Mouse (Mus musculus) thymus, adult 2 months (tissue): ENCODE data around the gene Cyp3a44. TPM values are rescaled to one million over a fixed set of nuclear protein-coding genes. Genes with fewer than 3 reads are reported as not detected.
"Not testable (repeated sequence)": the region's sequence is repeated elsewhere in the genome, so short reads cannot be mapped to it uniquely, and the experiment has no call there.

Experiments used
- DNase-seq: peaks from one replicate; pipeline ENCODE4 v3.0.0; 2021
- H3K27ac ChIP-seq: fragments of 200-500 bp; 2 replicates; pipeline ENCODE4 v1.5.1; 2012; ENCODE audit warnings: low read length, control low read depth; ENCODE audit not compliant: control insufficient read depth, insufficient read depth
- H3K27me3 ChIP-seq: fragments of 200-500 bp; 2 replicates; pipeline ENCODE4 v1.6.1; 2012; ENCODE audit warnings: mild to moderate bottlenecking, low read length, moderate library complexity, mixed read lengths; ENCODE audit not compliant: control insufficient read depth, insufficient read depth
- H3K36me3 ChIP-seq: fragments of 200-500 bp; 2 replicates; pipeline ENCODE4 v1.6.1; 2012; ENCODE audit warnings: mild to moderate bottlenecking, low read length, moderate library complexity; ENCODE audit not compliant: control insufficient read depth, insufficient read depth
- H3K4me1 ChIP-seq: fragments of 200-500 bp; replicated peaks from 2 replicates; pipeline ENCODE4 v1.6.1; 2012; ENCODE audit warnings: low read length; ENCODE audit not compliant: control insufficient read depth, insufficient read depth
- H3K4me3 ChIP-seq: fragments of 200-500 bp; 2 replicates; pipeline ENCODE4 v1.5.1; 2012; ENCODE audit warnings: mild to moderate bottlenecking, low read length, control low read depth, moderate library complexity; ENCODE audit not compliant: control insufficient read depth, insufficient read depth
- WGBS: fragments of 180-500 bp; shearing (Covaris S2); methylation state at CpG from one replicate; pipeline ENCODE4 v1.1.7; 2018; 5-methylcytosine and 5-hydroxymethylcytosine counted together
- polyA plus RNA-seq: library from polyadenylated mRNA; depleted of rRNA; stranded (reverse); fragments of >200 nt; gene quantifications from 2 replicates; pipeline ENCODE4 v1.2.3, GENCODE M21; 2012; rRNA removed

Gene Cyp3a44
- not detected in 2 replicates for polyA plus RNA-seq

DNA sequence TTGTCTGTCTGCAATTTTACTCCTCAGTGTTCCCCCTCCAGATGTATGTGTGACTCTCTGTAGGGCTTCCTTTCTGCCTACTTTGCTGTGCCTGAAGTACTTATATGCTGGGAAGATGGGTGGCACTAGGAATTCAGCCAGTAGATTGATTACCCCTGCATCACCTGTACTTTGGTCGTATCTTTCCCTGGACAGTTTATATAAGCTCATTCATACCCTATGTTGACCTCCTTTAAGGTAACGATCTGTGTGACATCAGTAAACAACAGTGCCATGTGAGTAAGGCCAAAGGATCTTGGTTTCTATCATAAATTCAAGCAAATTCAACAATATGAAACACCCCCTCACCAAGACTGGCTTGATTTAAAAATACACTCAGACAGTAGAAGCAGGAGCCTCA lies at the start of gene Cyp3a44:
Cyp3a44 (minus strand) TSS at position 79 of the 400 bp plus-strand sequence.
- H3K27me3 ChIP-seq, DNase-seq, H3K27ac ChIP-seq, H3K4me1 ChIP-seq, H3K4me3 ChIP-seq, H3K36me3 ChIP-seq: not testable (repeated sequence)
- WGBS, result 69% methylated on average over 2 of the region's 2 CpGs

- not testable (repeated sequence) for H3K4me3 ChIP-seq, H3K27me3 ChIP-seq, H3K4me1 ChIP-seq, DNase-seq, H3K27ac ChIP-seq, H3K36me3 ChIP-seq
These were observed 5.4 kb downstream of the Cyp3a44 start for GRCm38 (mm10) chr5:145800229-145800628.

- not testable (repeated sequence) for H3K27ac ChIP-seq, H3K4me1 ChIP-seq, H3K36me3 ChIP-seq, DNase-seq, H3K27me3 ChIP-seq, H3K4me3 ChIP-seq
These were observed 12.4 kb downstream of the Cyp3a44 start for GRCm38 (mm10) chr5:145793232-145793631.

DNA sequence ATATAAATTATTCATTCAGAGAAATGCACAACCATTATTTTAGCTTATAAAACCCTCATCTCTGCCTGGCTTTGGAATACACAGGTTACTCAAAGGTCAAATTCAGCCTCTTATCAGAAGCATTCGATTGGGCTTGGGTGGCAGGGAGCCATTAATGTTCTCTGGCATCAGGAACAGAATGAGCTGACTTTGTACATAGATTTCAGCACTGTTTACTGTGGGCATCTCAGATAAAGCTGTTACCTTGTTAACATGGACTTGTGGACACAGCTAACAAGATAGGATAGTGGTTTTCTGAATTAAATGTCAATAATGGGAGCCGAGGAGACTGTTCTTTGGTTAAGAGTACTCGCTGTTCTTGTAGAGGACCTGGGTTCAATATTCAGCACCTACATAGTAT lies 68.2 kb downstream of the Cyp3a44 start:
- H3K4me1 ChIP-seq, H3K4me3 ChIP-seq, DNase-seq, H3K27ac ChIP-seq, H3K27me3 ChIP-seq, H3K36me3 ChIP-seq: not testable (repeated sequence)
- 85% methylated on average over 3 of the region's 3 CpGs for WGBS

Other genes with a start within 250 kb of the Cyp3a44 start
- not detected in 2 replicates for gene Cyp3a41b, start 221.1 kb downstream of the Cyp3a44 start, polyA plus RNA-seq
- 0.75 TPM in 1 of 2 replicates, not detected in the other for gene Cyp3a41a, start 85.7 kb downstream of the Cyp3a44 start, polyA plus RNA-seq
- 0.04 and 0.77 TPM in 2 replicates for gene Cyp3a11, start 74.1 kb upstream of the Cyp3a44 start, polyA plus RNA-seq
- gene Cyp3a25, start 203.7 kb upstream of the Cyp3a44 start, polyA plus RNA-seq, result 0.07 and 0.20 TPM in 2 replicates